Mouse (Mus musculus) G1E-ER4 (cell line): Measurements from ENCODE around the gene Rac1. TPM values are rescaled to one million over a fixed set of nuclear protein-coding genes. Genes with fewer than 3 reads are reported as not detected.

Experiments used
- GATA1 ChIP-seq: IDR thresholded peaks from one replicate; pipeline ENCODE4 v1.8.0; 2012; ENCODE audit warnings: low read length, inconsistent platforms
- polyA plus RNA-seq: library from polyadenylated mRNA; stranded (reverse); fragments of >175 nt; gene quantifications from 2 replicates; pipeline ENCODE4 v1.2.3, GENCODE M21; 2012

The Rac1 gene
- polyA plus RNA-seq, 1 experiment, result 155 TPM

DNA sequence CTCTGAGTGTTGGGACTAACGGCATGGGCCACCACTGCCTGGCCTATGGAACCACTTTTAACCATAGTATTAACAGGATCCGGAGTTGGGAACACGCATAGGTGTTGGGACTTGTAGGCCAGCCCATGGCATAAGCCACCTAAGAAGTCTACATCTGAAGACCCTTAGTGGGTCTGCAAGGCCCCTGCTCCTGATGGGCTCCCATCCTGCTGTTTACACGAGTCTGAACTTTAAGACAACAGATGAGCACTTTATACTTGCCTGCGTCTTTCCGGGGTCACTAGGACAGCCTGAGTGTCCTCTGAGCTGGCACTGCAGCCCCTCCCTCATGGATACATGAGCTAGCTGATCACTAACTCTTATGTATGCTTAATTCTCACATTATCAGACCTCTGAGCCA, 24.1 kb downstream of the Rac1 start:
- TF ChIP-seq GATA1, result no peak

DNA sequence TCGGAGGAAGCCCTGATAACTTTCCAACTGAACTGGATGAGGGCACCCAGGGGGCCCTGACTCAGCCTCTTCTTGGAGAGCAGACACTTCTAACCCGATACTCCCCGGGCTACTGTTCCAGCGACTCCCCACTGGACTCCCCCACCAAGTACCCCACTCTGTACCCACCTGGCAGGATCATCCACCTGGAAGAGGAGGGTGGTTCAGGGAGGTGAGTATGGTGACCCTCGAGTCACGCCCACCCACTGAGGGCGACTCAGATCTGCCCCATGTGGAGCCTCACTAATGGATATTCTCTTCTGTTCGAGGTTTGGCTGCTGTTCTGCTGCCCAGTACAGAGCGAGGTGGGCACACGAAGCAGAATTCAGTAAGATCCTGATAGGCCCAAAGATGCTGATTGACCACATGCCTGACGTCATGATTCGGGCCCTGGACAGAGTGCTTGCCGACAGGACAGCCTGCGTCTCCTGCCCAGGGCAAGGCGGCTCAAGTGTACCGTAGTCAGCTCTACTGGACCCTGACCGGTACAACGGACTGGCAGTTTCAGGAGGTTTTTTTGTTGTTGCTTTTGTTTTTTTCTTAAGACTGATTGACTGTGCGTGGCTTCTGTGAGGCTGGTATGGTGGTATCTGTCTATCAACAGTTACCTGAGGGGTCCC, 24.8 kb downstream of the Rac1 start:
- TF ChIP-seq GATA1, result no peak

DNA sequence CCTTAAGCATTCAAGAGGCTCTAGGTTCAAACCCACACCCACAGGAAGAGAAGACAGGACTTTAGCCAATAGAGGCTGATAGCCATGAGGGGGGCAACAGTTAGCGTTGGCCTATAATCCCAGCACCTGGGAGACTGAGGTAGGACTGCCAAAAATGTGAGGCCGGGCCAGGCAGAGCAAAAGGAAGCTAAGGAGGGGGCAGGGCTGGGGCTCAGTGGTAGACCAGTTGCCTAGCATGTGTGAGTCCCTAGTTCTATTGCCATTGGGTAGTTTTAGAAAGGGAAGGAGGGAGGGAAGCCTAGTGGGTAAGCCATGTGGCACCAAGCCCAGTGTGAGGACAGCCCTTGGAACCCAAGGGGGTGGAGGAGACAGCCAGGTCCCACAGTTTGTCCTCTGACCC, 26.2 kb downstream of the Rac1 start:
- TF ChIP-seq GATA1, result no peak

DNA sequence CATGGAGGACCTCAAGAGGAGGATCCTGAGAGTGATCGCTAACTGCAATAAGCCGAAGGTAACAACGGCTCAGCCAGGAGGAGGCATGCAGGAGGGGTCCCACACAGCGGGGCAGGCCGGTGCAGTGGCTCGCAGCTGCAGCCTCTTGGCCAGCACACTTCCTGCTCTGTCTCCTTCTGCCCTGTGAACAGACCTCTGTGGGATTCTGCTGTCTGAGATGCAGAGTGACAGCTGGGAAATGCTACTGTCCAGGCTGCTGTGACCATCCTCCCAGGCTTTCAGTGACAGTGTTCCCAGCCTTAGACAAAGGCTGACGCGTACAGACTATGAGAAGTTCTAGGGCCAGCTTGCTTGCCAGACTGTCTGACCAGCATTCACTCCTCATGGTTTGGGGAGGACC, 26.7 kb downstream of the Rac1 start:
- no peak for TF ChIP-seq GATA1

DNA sequence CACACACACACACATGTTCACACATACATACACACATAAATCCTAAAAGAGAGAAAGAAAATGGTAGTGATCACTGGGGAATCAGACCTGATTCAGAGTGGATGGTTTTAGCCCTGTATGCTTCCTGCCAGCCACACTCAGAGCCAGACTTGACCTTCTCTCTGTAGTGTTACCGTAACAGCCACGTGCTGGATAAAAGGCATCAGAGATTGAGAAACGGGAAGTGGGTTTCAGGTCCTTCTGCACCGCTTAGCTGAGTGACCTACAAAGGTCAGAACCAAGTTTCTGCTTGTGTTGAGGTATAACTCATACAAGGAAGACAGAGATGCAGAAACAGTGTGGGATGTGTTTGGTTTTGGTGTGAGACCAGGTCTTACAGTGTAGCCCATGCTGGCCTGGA, 28.1 kb downstream of the Rac1 start:
- no peak for TF ChIP-seq GATA1

DNA sequence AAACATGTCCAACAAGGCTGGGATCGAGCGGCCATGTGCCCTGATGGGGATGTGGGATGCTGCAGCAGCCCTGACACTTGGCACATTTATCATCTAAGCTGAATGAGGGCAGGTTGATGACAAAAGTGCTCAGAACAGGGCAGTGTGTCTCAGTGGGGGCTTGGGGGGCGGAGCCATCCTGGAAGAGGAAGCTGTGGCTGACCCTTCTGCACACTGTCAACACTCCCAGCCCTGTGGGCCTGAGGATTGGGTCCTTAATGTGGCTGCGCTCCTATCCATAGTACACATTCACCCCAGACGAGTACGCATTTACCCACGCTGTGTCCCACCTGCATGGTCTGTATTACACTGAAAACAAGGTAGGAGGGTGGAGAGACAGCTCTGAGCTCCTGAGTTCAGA, 28.6 kb downstream of the Rac1 start:
- no peak for TF ChIP-seq GATA1

DNA sequence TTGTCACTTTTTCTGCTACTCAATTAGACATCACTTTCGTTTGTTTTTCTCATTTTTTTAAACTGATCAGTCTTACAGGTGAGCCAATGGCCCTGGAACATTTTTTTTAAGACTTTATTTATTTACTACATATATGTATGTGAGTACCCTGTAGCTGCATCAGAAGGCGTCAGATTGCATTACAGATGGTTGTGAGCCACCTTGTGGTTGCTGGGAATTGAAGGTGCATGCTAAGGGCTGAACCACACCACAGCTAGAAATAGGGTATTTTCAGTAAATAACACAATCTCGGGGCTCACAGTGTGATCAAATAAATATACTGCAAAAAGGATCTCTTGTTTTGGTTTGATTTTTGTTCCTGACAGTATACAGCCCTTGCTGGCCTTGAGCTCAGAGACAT, 30.4 kb downstream of the Rac1 start:
- no peak for TF ChIP-seq GATA1

DNA sequence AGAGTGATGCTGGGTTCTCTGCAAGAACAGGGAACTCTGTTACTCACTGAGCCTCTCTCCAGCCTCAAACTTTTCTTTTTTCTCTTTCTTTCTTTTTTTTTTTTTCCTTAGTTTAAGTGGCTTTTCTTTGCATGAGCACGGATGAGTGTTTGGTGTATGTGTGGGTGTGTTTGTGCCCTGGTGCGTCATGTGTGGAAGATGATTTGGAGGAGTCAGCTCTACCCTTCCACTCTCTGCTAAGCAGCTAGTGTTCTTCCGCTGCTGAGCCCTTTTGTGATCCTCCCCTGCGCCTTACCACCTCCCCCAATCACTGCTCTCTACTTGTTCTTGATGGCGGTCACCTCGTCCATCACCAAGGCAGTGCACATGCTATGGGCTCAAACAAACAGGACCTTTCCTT, 32.1 kb downstream of the Rac1 start:
- TF ChIP-seq GATA1, result no peak

DNA sequence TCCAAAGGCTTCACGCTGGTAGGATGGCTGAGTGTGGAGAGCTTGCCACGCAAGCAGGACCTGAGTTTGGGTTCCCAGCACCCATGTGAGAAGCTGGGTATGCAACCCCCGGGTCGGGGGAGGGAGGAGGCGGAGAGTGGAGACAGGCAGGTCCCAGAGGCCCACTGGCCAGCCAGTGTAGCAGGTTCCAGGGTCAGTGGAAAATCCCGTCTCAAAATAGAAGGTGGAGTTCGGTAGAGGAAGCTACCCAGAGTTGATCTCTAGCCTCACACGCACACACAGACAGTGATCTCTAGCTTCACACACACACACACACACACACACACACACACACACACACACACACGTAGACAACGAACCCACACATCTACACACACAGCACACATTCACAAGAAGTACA, 34.7 kb downstream of the Rac1 start:
- TF ChIP-seq GATA1, result no peak

DNA sequence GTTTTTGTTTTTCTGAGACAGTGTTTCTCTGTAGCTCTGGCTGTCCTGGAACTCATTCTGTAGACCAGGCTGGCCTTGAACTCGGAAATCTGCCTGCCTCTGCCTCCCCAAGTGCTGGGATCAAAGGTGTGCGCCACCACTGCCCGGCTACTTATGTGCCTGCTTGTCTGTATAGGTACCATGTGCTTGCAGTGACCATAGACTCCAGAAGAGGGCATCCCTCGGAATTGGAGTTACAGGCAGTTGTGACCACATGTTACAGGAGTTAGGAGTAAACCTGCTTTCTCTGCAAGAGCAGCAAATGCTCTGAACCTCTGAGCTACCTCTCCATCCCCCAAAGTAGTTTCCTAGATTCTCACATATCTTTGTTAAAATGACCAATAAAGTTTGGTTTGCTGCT, 36.1 kb downstream of the Rac1 start:
- no peak for TF ChIP-seq GATA1

DNA sequence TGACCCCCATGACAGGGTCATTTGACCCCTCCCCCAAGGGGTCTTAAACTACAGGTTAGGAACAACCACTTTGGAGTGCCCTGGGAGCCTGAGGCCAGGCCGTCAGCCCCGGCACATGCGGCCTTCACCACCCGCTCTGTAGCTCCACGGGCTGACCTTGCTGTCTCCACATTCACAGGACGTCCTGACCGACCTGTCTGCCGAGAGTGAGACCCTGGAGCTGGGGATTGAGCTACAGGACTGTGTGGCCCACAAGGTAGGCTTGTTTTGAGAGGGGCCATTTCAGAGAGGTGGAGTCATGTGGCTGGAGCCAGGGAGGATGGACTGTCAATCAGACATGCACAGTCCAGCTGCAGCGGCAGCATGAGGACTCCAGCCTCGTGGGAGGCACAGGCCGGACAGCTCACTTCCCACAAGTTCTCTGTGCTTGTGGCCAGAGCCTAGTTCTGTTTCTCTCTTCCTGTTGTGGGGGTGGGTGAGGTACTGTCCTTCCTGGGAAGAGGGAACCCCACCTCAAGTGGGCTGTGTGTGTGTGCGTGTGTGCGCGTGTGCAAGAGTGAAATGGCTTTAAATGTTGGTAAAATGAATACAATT, 38.0 kb downstream of the Rac1 start:
- no peak for TF ChIP-seq GATA1

DNA sequence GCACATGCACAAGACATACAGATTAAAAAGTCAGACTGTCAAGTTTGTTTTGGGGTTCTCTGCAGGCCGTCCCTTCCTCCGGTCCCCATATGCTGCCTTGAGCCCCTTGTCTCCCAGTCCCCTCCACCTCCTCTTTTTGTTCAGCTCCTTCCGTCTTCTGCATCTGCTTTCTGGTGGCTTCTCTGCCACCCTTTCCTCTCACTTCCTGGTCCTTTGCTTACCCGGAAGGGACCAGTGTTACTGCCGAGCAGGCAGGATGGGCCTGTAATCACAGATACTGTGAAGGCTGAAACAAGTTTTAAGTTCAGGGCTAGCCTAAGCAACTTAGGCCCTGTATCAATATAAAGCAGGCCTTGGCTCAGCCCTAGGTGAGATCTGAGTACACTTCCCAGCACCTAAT, 39.8 kb downstream of the Rac1 start:
- TF ChIP-seq GATA1, result no peak

DNA sequence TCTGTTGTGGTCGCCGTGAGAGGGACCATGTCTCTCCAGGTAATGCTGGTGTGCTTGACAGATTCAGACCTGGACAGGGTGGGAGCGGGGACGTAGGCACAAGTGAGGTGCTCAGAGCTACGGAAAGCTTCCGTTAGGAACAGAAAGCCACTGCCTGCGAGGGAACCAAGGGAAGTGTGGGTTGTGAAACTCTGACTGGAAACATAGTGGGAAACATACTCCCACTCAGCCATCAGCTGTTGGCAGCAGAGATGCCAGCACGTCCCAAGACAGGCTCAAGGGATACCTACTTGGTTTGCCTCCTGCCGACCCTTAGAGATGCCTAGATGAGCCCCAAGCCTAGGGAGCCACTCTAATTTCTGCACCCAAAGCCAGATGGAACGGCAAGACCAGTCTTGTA, 40.6 kb downstream of the Rac1 start:
- TF ChIP-seq GATA1, result no peak

DNA sequence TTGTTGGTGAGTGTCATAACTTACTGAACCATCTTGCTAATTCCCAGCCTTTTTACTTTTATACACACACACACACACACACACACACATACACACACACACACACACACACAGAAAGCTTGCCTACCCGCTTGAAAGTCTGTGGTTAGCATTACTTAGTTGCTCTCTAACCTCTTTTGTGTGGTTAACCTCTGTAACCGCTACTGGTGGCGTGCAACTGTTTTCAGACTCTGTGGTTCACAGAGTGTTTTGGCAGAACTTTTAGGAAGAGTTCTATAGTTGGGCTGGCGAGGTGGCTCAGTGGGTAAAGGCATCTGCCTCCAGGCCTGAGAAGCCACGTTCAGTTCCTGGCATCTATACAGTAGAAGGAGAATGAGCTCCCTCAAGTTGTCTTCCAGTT, 42.9 kb downstream of the Rac1 start:
- TF ChIP-seq GATA1, result no peak

DNA sequence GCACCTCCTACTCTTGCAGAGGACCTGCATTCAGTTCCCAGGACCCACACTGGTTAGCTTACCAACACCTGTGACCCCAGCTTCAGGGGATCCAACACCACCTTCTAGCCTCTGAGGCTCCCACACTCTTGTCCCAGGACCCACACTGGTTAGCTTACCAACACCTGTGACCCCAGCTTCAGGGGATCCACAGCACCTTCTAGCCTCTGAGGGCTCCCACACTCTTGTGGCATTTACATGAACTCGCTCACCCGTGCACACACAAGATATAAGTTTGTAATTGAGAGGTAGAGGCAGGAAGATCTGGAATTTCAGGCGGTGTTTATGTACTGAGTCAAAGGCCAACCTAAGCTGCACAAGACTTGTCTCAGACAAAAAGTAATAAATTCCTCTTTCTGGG, 49.9 kb downstream of the Rac1 start:
- TF ChIP-seq GATA1, result no peak

DNA sequence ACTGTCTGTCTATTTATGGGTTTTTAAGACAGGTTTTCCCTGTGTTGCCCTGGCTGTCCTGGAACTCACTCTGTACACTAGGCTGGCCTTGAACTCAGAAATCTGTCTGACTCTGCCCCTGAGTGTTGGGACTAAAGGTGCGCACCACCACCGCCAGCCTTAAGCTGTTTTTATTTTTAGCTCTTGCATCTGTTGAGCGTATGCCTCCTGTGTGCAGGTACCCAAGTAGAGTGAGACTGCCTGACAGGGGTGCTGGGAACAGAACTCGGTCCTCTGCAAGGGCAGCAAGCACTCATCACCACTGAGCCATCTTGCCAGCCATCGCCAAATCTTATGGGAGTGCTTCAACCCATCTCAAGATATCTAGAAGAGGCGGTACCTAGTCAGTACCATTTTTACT, 51.8 kb downstream of the Rac1 start:
- no peak for TF ChIP-seq GATA1

DNA sequence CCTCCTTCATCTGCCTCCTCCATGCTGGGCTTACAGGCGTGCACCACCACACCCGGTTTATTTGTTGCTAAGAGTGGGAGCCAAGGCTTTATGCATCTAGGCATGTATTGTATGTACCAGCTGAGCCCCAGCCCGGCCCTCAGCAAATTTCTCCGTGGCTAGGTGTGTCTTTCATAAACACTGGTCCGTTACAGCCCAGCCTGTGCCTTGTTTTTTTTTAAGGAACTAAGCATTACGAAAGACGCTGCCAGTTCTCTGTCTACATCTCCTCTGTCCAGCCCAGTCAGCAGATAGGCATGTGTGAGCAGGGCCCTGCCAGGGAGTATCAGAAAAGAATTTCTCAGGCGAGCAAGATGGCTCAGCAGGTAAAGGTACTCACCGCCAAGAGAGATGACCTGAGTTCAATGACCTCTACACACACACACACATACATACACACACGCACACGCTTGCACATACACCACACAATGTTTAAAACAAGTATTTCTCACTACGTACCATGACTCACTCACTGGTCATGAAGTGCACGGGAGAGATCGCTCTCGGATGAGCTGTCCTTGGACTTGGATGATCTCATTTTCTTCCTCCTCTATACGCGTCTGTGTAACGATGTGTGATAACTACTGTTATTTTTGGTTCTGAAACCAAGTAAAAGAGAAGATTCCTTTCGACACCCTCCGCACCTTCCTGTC, 52.5 kb downstream of the Rac1 start:
- no peak for TF ChIP-seq GATA1

DNA sequence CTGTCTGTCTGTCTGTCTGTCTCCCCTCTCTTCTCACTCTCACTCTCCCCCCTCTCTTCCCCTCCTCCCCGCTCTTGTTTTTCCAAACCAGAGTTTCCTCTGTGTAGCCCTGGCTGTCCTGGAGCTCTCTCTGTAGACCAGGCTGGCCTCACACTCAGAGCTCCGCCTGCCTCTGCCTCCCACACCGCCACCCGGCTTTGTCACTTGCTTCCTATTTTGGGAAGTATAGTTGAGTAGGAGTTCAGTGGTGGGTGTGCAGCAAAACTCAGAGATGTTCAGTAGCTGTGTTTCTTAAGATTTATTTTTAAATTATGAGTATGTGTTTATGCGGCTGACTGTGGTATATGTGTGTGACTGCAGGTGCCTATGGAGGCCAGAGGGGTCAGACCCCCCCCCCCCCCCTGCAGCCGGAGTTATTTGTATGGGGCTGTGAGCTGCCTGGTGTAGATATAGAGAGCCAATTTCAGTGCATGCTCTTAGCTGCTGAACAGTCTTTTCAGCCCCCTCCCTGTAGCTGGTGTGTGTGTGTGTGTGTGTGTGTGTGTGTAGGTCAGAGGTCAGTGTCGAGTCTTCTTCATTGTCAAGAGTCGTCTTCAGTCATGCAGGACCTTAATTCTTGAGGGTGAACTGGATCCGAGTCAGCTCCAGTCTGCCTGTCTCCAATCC, 55.8 kb downstream of the Rac1 start:
- TF ChIP-seq GATA1, result no peak
